ENCODE assay signal across 9 mouse cellular contexts in genomic region chr2:22721522-22722470, GRCm38 (mm10). TPM values are rescaled to one million over a fixed set of nuclear protein-coding genes. Genes with fewer than 3 reads are reported as not detected.
DNase-seq lines count a peak whose midpoint lies in the region; ATAC-seq lines count a peak whose summit lies in the region.
"Had no signal": no experiment of that assay in that cellular context is flagged by ENCODE, and none has a peak within 500 bp of the region (broad histone marks: within the 10 kb centered on the region; RNA-seq: fewer than 3 reads in every experiment).

No protein-coding gene starts in this region.

- DNase-seq in A20 (ENCODE audit: low read depth, low spot score) (peak; percentile 77), adipocyte (ENCODE audit: low spot score) (peak; percentile 82)
- peak; percentile 82 for DNase-seq in embryo, embryonic 11 days
- DNase-seq in gastrocnemius, postnatal 25 days: peak; percentile 8
- DNase-seq in left cerebral cortex, postnatal 14 days (ENCODE audit: low spot score in 2 of 2): peak; percentile 86 to 91
- peak; percentile 93 for DNase-seq in midbrain, embryonic 14.5 days

- no peaks in the 10 kb centered on the region for H3K4me1 ChIP-seq in intestine, embryonic 15.5 days (replicated peaks)
- no peaks in the 10 kb centered on the region for H3K4me1 ChIP-seq in midbrain, embryonic 14.5 days (ENCODE audit: control insufficient read depth, insufficient read depth, low read length)
- no peaks in the 10 kb centered on the region for H3K4me1 ChIP-seq in stomach, embryonic 14.5 days (ENCODE audit: control insufficient read depth, insufficient read depth, low read length)

- no peaks in the 10 kb centered on the region for H3K9me3 ChIP-seq in intestine, embryonic 15.5 days
- H3K9me3 ChIP-seq in midbrain, embryonic 14.5 days (ENCODE audit: control insufficient read depth, low read length): no peaks in the 10 kb centered on the region
- H3K9me3 ChIP-seq in stomach, embryonic 14.5 days (ENCODE audit: control insufficient read depth, low read depth, low read length): no peaks in the 10 kb centered on the region

- 26% methylated on average over 8 of the region's 8 CpGs for WGBS in intestine, embryonic 15.5 days
- 30% methylated on average over 8 of the region's 8 CpGs for WGBS in midbrain, embryonic 14.5 days
- 24% methylated on average over 8 of the region's 8 CpGs for WGBS in stomach, embryonic 14.5 days

- H3K4me3 ChIP-seq in intestine, embryonic 15.5 days (replicated peaks): no peak overlapping the region
- H3K4me3 ChIP-seq in midbrain, embryonic 14.5 days (replicated peaks; ENCODE audit: low read depth, low read length): no peak overlapping the region
- no peak overlapping the region for H3K4me3 ChIP-seq in stomach, embryonic 14.5 days (ENCODE audit: low read depth, low read length)
- H3K4me3 ChIP-seq: erythroblast, embryonic 14.5 days had no signal

- intact Hi-C loops in left cerebral cortex, postnatal 14 days (cut with DNase I): loop anchor here (1.0 to 5.0 kb wide), 2 partner anchors 763 to 779 kb away; no protein-coding TSS in a partner anchor

- peak; percentile 73 for ATAC-seq in intestine, embryonic 15.5 days
- peak; percentile 89; the same call in 1 of the 2 replicates for ATAC-seq in midbrain, embryonic 14.5 days (ENCODE audit: low FRiP score, low TSS enrichment)
- peak; percentile 78 for ATAC-seq in stomach, embryonic 14.5 days (ENCODE audit: insufficient number of reproducible peaks, insufficient read depth, low FRiP score, low read depth)

- H3K27ac ChIP-seq in intestine, embryonic 15.5 days: no peak overlapping the region
- 0 out of 2 replicates have a peak overlapping the region, but pooled peaks have one; percentile 34 for H3K27ac ChIP-seq in midbrain, embryonic 14.5 days (replicated peaks; ENCODE audit: low read depth, low read length)
- H3K27ac ChIP-seq in stomach, embryonic 14.5 days (ENCODE audit: low read length): no peak overlapping the region

- H3K27me3 ChIP-seq in intestine, embryonic 15.5 days (replicated peaks): no peaks in the 10 kb centered on the region
- H3K27me3 ChIP-seq in midbrain, embryonic 14.5 days (ENCODE audit: control insufficient read depth, insufficient read depth, low read length): no peaks in the 10 kb centered on the region
- no peaks in the 10 kb centered on the region for H3K27me3 ChIP-seq in stomach, embryonic 14.5 days (ENCODE audit: control insufficient read depth, insufficient read depth, low read length)

- H3K9ac ChIP-seq in intestine, embryonic 15.5 days: no peak overlapping the region
- no peak overlapping the region; the same call in 1 of the 2 replicates for H3K9ac ChIP-seq in midbrain, embryonic 14.5 days (replicated peaks; ENCODE audit: low read length)
- no peak overlapping the region for H3K9ac ChIP-seq in stomach, embryonic 14.5 days (replicated peaks; ENCODE audit: low read depth, low read length)

- no peak overlapping the region for H3K4me2 ChIP-seq in intestine, embryonic 15.5 days (replicated peaks)
- no peak overlapping the region for H3K4me2 ChIP-seq in midbrain, embryonic 14.5 days (ENCODE audit: low read length)
- no peak overlapping the region for H3K4me2 ChIP-seq in stomach, embryonic 14.5 days (replicated peaks; ENCODE audit: low read depth, low read length)

- H3K36me3 ChIP-seq in intestine, embryonic 15.5 days: no peaks in the 10 kb centered on the region
- H3K36me3 ChIP-seq in midbrain, embryonic 14.5 days (ENCODE audit: control insufficient read depth, insufficient read depth, low read length): no peaks in the 10 kb centered on the region
- no peaks in the 10 kb centered on the region for H3K36me3 ChIP-seq in stomach, embryonic 14.5 days (ENCODE audit: control insufficient read depth, insufficient read depth, low read length)

RNA-seq across cellular contexts. Expression of gene Apbb1ip, which starts 52.1 kb away (rescaled TPM):
- 1 to 10 TPM; 2.3 to 2.5 TPM for total RNA-seq in gastrocnemius, postnatal 25 days (2021)
- polyA plus RNA-seq in intestine, embryonic 15.5 days (2015; fragmentation: Nextera tagmentation; extraction: Ambion mirVana): 1.9 TPM in 2 replicates
- total RNA-seq in left cerebral cortex, postnatal 14 days (2021): 1 to 10 TPM; 7.8 to 8.2 TPM
- polyA plus RNA-seq in midbrain, embryonic 14.5 days (2014; fragmentation: Nextera tagmentation; extraction: Ambion mirVana): 0.58 and 0.86 TPM in 2 replicates
- 2.3 and 2.7 TPM in 2 replicates for polyA plus RNA-seq in stomach, embryonic 14.5 days (2014; fragmentation: Nextera tagmentation; extraction: Ambion mirVana)

Comparison
In these comparisons a context has a peak if more than half of its experiments do, and no peak if none do; other contexts are left out.
1. DNase-seq: peak in every context shown above with its lines; median percentile 93 in midbrain, embryonic 14.5 days; 88 in left cerebral cortex, postnatal 14 days; 82 in adipocyte; 82 in embryo, embryonic 11 days; 77 in A20; 8 in gastrocnemius, postnatal 25 days.